Mouse (Mus musculus): Measurements from ENCODE around the gene Nkg7. TPM values are rescaled to one million over a fixed set of nuclear protein-coding genes. Genes with fewer than 3 reads are reported as not detected.
A peak's percentile ranks its signal among the peaks of the same experiment; 100 is the strongest.
"Not testable (repeated sequence)": the region's sequence is repeated elsewhere in the genome, so short reads cannot be mapped to it uniquely, and the experiment has no call there.

The Nkg7 gene
- polyA plus RNA-seq (2021): 0.23 TPM

DNA sequence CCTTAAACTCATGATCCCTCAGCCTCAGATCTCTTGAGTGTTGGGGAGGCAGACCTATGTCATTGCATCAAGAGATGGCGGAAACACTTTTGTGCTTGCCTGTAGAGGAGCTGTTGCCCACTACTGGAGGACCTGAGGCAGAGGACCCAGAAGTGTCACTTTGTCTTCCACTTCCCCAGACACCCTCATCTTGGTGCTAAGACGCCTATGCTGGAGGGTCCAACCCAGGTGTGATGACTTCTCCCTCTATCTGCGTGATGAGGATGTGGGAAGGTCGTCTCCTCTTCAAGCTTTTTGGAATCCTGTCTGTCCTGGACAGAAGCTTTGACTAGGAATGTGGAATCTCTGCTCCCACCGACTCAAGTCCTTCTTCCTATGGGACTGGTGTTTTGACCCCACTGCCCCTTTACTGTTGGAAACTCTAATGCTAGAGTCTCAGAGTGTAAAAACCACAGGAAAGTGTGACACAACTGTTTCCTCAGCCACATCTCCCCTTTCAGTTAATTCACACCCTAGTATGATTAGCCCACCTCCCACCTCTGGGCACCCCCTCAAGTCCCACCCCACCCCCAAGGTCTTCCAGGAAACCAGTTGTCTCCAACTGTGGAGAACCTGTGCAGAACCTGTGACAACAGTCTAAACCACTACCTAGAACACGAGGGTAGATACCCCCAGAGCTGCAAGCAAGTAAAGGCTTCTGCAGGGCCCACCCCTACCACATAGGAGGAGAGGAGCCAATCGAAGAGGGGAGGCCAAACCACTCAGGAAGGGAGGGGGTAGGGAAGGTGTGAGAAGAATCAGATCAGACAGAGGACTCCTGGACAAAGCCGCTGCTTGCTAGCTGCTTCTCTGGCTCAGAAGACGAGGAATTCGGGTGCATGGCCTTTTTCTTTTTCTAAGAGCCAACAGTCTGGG is at the start of gene Nkg7:
Gene Nkg7, plus strand, starts transcription at position 733 of the 915 bp plus-strand sequence.
- in situ Hi-C loops (cut with MboI; ENCODE audit: low pct_unique_long_range_greater_than_20kb): no loop called here

DNA sequence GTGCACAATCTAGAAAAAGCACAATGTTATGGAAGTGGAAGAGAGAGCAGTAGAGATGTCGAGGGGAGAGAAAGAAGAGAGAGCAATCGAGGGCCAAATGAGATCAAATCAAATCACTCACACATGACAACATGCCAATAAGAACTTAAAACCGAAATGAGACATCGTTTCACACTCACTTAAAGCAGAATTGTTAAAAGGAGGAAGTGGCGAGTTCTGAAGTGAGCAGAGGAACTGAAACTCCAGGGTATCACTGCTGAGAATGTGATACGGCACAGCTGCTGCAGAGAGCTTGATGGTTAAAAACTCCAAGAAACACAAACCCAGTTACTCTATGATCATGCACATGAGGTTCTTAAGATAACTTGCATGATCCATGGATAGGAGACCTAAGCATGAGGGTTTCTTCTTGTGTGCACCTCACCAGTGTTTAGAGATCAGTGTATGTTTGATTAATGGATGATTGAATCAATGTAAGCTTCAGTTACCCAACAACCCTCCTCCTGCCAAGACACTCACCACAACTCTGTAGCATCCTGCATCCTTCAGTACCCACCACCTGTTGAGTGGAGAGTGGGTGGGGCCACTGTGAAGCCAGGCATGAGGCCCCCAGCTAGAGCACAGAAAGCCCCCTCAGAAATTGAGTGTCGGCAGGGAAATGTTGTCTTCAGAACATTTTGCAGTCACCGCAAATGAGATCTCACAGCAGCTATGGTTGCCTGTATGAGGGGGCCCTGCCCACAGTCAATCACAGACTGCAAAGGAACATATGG is 44.3 kb upstream of the Nkg7 start:
- in situ Hi-C loops (cut with MboI; ENCODE audit: low pct_unique_long_range_greater_than_20kb): no loop called here
- no peaks in the 10 kb centered on the region for H3K27me3 ChIP-seq
- no peak for TF ChIP-seq CTCF (IDR thresholded peaks at IDR 0.05)
- ChIA-PET POLR2A (no interaction called here), CTCF (no interaction called here)
- DNase-seq (ENCODE audit: low read depth, low spot score): no peak
- ATAC-seq: no peak

More for the DNA sequence above, at the start of gene Nkg7:
- no peak for DNase-seq (ENCODE audit: low read depth, low spot score)
- POLR2A ChIA-PET: no interaction called here
- no peaks in the 10 kb centered on the region for H3K27me3 ChIP-seq
- no peak for ATAC-seq
- CTCF ChIA-PET: interaction anchor here (1.5 to 3.6 kb wide), 2 partner anchors 14 to 24 kb away, joined by 3 to 12 read pairs; no protein-coding TSS in a partner anchor
- TF ChIP-seq CTCF (IDR thresholded peaks at IDR 0.05): no peak

DNA sequence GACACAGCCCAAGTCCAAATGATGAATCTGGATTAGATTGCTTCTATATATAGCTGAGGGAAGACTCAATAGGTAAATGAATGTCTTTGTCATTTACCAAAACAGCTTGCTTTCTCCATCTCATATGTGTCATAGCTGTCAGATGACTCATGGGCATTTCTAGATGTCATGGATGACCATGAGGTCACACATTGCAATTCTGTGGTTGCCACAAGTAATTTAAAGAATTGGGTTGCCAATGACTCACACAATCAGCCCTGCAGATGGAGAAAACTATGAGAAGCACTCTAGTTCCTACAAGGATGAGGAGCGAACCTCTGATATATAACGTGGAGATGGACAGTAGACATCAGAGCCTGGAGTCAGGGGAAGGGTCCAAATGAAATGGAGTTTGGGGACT is 37.4 kb upstream of the Nkg7 start:
- TF ChIP-seq CTCF (IDR thresholded peaks at IDR 0.05): no peak
- CTCF ChIA-PET: interaction anchor here (0.9 kb wide), 1 partner anchor 17 kb away, joined by 3 read pairs; no protein-coding TSS in a partner anchor
- peak; percentile 91 for ATAC-seq
- peak; percentile 49 for DNase-seq (ENCODE audit: low read depth, low spot score)
- no peaks in the 10 kb centered on the region for H3K27me3 ChIP-seq
- POLR2A ChIA-PET: no interaction called here
- in situ Hi-C loops (cut with MboI; ENCODE audit: low pct_unique_long_range_greater_than_20kb): no loop called here

DNA sequence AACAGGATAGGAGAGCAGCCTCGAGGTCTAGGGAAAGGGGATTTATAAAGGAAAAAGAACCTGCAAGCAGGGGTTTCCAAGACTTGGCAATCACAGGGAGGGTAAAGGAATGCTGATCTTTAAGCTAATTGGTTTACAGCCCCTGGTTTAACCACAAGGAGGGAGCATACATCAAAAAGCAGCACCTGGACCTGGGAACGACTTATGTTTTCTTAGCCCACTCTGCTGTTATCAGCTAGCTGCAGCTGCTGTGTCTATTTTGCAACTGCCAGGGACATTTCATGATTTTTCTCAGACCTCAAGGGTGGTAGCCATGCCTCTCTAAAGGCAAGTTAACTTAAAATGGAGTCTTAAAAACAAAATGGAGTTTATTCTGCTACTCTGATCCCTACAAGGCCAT is 34.2 kb upstream of the Nkg7 start:
- POLR2A ChIA-PET: no interaction called here
- no peak for TF ChIP-seq CTCF (IDR thresholded peaks at IDR 0.05)
- DNase-seq (ENCODE audit: low read depth, low spot score) (no peak), ATAC-seq (no peak)
- CTCF ChIA-PET: interaction anchor here (1.3 kb wide), 1 partner anchor 10 kb away, joined by 4 read pairs; no protein-coding TSS in a partner anchor
- in situ Hi-C loops (cut with MboI; ENCODE audit: low pct_unique_long_range_greater_than_20kb): no loop called here
- no peaks in the 10 kb centered on the region for H3K27me3 ChIP-seq

GRCm38 (mm10) chr7:43407573-43407972 is 29.3 kb upstream of the Nkg7 start:
- in situ Hi-C loops (cut with MboI; ENCODE audit: low pct_unique_long_range_greater_than_20kb): no loop called here
- CTCF ChIA-PET: no interaction called here
- no peaks in the 10 kb centered on the region for H3K27me3 ChIP-seq
- ATAC-seq (no peak), DNase-seq (ENCODE audit: low read depth, low spot score) (no peak)
- POLR2A ChIA-PET: no interaction called here
- no peak for TF ChIP-seq CTCF (IDR thresholded peaks at IDR 0.05)

GRCm38 (mm10) chr7:43408131-43408553 is 28.7 kb upstream of the Nkg7 start, which contains the start of gene Siglecg:
Gene Siglecg, plus strand, starts transcription at chr7:43408204.
- no peak for ATAC-seq
- CTCF ChIA-PET: no interaction called here

GRCm38 (mm10) chr7:43409084-43409483 is 27.8 kb upstream of the Nkg7 start:
- ChIA-PET CTCF (interaction anchor here (1.0 kb wide), 1 partner anchor 14 kb away, joined by 5 read pairs; no protein-coding TSS in a partner anchor), POLR2A (interaction anchor here (0.6 kb wide), 1 partner anchor 11 kb away, joined by 3 read pairs; no protein-coding TSS in a partner anchor)
- TF ChIP-seq CTCF (IDR thresholded peaks at IDR 0.05): no peak
- no peaks in the 10 kb centered on the region for H3K27me3 ChIP-seq
- no peak for DNase-seq (ENCODE audit: low read depth, low spot score)
- ATAC-seq: peak; percentile 81
- in situ Hi-C loops (cut with MboI; ENCODE audit: low pct_unique_long_range_greater_than_20kb): no loop called here

More at GRCm38 (mm10) chr7:43408131-43408553, 28.7 kb upstream of the Nkg7 start, which contains the start of gene Siglecg:
- H3K27me3 ChIP-seq: no peaks in the 10 kb centered on the region
- TF ChIP-seq CTCF (IDR thresholded peaks at IDR 0.05): no peak
- no peak for DNase-seq (ENCODE audit: low read depth, low spot score)
- in situ Hi-C loops (cut with MboI; ENCODE audit: low pct_unique_long_range_greater_than_20kb): no loop called here
- POLR2A ChIA-PET: no interaction called here

DNA sequence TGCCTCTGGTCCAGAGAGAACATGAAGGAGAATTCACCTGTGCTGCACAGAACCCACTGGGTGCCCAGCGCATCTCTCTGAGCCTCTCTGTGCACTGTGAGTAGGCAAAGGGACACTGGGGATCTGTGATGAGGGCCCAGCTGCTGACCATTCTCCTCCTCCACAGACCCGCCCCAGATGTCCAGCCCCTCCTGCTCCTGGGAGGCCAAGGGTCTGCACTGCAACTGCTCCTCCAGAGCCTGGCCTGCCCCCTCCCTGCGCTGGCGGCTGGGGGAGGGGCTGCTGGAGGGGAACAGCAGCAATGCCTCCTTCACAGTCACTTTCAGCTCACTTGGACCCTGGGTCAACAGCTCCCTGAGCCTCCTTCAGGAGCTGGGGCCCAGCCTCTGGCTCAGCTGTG is 25.1 kb upstream of the Nkg7 start:
- ATAC-seq; DNase-seq (ENCODE audit: low read depth, low spot score); H3K27me3 ChIP-seq; in situ Hi-C loops (cut with MboI; ENCODE audit: low pct_unique_long_range_greater_than_20kb): not testable (repeated sequence)
- CTCF ChIA-PET: interaction anchor here (1.5 to 1.6 kb wide), 2 partner anchors 9 to 11 kb away, joined by 4 to 6 read pairs; no protein-coding TSS in a partner anchor
- POLR2A ChIA-PET: interaction anchor here (0.6 kb wide), 1 partner anchor 110 kb away, joined by 3 read pairs; no protein-coding TSS in a partner anchor

GRCm38 (mm10) chr7:43417298-43417697 is 19.6 kb upstream of the Nkg7 start:
- POLR2A ChIA-PET: no interaction called here
- no peak for TF ChIP-seq CTCF (IDR thresholded peaks at IDR 0.05)
- CTCF ChIA-PET: interaction anchor here (1.5 kb wide), 1 partner anchor 18 kb away, joined by 3 read pairs; no protein-coding TSS in a partner anchor
- in situ Hi-C loops (cut with MboI; ENCODE audit: low pct_unique_long_range_greater_than_20kb): no loop called here
- DNase-seq (ENCODE audit: low read depth, low spot score) (no peak), ATAC-seq (no peak)
- no peaks in the 10 kb centered on the region for H3K27me3 ChIP-seq

GRCm38 (mm10) chr7:43422995-43423617 is 13.8 kb upstream of the Nkg7 start:
- H3K27me3 ChIP-seq: no peaks in the 10 kb centered on the region
- in situ Hi-C loops (cut with MboI; ENCODE audit: low pct_unique_long_range_greater_than_20kb): no loop called here
- ChIA-PET POLR2A (interaction anchor here (0.7 to 0.8 kb wide), 2 partner anchors 20 to 918 kb away, joined by 3 read pairs; partner anchors contain the start of gene Zfp141), CTCF (interaction anchor here (0.6 to 3.4 kb wide), 15 partner anchors 8 to 114 kb away, joined by 3 to 17 read pairs (median 5); partner anchors contain the start of genes Etfb, Gm45233, Nkg7 and Vsig10l)
- peak; percentile 98 for ATAC-seq
- TF ChIP-seq CTCF (IDR thresholded peaks at IDR 0.05): peak; percentile 95
- DNase-seq (ENCODE audit: low read depth, low spot score): no peak

All from Patski (cell line).